Mouse (Mus musculus): ENCODE data around the gene Aldh3a2. TPM values are rescaled to one million over a fixed set of nuclear protein-coding genes. Genes with fewer than 3 reads are reported as not detected.
"Not testable (repeated sequence)": the region's sequence is repeated elsewhere in the genome, so short reads cannot be mapped to it uniquely, and the experiment has no call there.

Aldh3a2 gene
- polyA plus RNA-seq, 1 experiment = not detected

DNA sequence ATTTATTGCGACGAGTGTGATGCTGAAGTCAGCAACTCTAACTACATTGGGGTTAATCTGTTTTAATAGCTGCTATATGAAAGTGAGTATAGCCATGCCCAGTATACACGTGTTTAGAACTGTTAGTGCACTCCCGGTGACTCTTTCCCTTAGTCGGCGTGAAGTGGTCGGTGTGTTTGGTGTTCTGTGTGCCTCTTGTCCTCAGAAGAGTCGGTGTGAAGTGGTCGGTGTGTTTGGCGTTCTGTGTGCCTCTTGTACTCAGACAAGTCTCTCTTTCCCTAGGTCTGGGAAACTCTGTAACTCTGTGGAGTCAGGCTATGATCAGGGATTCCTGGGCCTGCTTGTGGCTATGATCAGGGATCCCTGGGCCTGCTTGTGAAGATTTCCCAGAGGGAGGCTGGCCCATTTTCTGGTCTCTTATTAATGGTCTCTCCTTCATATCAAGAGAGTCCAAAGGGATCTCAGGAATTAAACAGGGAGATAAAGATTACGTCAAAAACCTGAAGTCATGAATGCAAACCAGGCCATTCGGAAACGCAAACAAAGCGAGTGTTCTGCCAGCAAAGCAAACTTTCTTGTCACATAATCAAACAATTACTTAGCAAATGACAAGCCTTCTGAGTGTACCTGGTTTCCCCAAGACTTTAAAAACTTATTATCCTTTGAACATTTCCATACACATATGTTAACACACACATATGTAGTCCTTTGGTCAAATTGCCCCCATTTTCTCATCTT lies 70.5 kb downstream of the Aldh3a2 start:
- no peak overlapping the region for H3K27ac ChIP-seq (ENCODE audit: insufficient read depth, low read depth, low read length)
- H3K4me1 ChIP-seq (ENCODE audit: control insufficient read depth, insufficient read depth, low read length) = peaks cover 3% of the 10 kb centered on the region
- no peak overlapping the region for H3K4me3 ChIP-seq (ENCODE audit: insufficient read depth, low read depth, low read length)
- TF ChIP-seq POLR2A (IDR thresholded peaks at IDR 0.05; ENCODE audit: insufficient read depth, low read depth, low read length) (no peak), CTCF (IDR thresholded peaks at IDR 0.05; ENCODE audit: insufficient read depth, low read depth, low read length) (no peak)
- 87% methylated on average over 14 of the region's 14 CpGs for WGBS

DNA sequence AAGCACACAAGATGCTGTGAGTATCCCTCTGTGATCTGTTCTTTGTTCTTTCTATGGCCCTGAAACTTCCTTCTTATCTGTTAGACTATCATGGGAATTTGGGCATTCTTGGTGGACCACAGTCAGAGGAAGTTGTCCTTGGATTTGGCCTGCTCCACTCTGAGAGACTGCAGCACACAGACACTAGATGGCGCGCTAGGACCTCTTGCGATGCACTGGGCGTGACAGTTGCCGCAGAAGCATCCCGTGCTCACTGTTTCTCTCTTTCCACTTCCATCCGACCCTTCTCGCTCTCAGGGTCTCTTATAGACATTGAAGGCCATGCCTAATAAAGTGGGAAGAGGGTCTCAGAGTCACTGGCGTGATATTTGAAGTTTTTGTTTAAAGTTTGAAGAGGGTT lies 73.9 kb downstream of the Aldh3a2 start:
- TF ChIP-seq CTCF (IDR thresholded peaks at IDR 0.05; ENCODE audit: insufficient read depth, low read depth, low read length) (peak; percentile 87), POLR2A (IDR thresholded peaks at IDR 0.05; ENCODE audit: insufficient read depth, low read depth, low read length) (no peak)
- Histone ChIP-seq H3K4me1 (ENCODE audit: control insufficient read depth, insufficient read depth, low read length) (peaks cover 3% of the 10 kb centered on the region), H3K27ac (ENCODE audit: insufficient read depth, low read depth, low read length) (no peak overlapping the region), H3K4me3 (ENCODE audit: insufficient read depth, low read depth, low read length) (no peak overlapping the region)
- WGBS = 2% methylated on average over 9 of the region's 9 CpGs

DNA sequence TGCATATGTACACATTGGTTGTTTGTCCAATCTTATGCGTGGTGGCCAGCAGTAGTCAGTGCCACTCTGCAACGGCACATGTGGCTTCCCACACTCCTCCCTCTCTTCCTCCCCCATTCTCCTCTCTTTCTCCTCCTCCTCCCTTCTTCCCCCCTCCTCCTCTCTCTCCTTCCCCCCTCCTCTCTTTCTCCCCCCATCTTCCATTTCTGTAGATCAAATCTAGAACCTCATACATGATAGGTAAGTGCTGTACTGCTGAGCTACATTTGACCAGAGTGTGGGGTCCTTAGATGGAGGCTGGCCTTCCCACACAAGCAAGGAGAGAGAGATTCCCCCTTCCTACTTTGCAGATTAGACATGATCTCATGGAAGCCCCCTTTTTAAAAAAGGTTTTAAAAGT lies 74.5 kb downstream of the Aldh3a2 start:
- TF ChIP-seq CTCF (IDR thresholded peaks at IDR 0.05; ENCODE audit: insufficient read depth, low read depth, low read length) (no peak), POLR2A (IDR thresholded peaks at IDR 0.05; ENCODE audit: insufficient read depth, low read depth, low read length) (no peak)
- H3K4me3 ChIP-seq (ENCODE audit: insufficient read depth, low read depth, low read length) = no peak overlapping the region
- WGBS = 100% methylated on average over 2 of the region's 2 CpGs
- peaks cover 3% of the 10 kb centered on the region for H3K4me1 ChIP-seq (ENCODE audit: control insufficient read depth, insufficient read depth, low read length)
- H3K27ac ChIP-seq (ENCODE audit: insufficient read depth, low read depth, low read length) = no peak overlapping the region

DNA sequence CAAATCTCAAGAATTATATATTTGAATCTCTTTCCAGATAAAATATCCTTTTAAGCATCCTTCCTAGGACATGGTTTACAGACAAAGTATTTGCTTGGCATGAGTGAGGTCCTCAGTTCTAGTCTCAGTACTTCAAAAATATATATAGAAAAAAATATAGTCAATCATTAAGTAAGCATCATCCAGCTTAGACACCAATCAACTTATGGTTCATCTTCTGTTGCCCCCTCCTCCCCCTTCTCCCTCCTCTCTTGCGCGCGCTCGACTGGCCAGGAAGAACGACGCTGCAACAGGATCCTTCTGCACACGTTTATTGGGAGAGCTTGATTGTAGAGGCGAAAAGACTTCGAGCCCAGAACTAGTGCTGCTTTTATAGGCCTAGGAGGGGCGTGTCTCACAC lies 75.1 kb downstream of the Aldh3a2 start:
- H3K4me1 ChIP-seq (ENCODE audit: control insufficient read depth, insufficient read depth, low read length); H3K4me3 ChIP-seq (ENCODE audit: insufficient read depth, low read depth, low read length): not testable (repeated sequence)
- 92% methylated on average over 9 of the region's 10 CpGs for WGBS

DNA sequence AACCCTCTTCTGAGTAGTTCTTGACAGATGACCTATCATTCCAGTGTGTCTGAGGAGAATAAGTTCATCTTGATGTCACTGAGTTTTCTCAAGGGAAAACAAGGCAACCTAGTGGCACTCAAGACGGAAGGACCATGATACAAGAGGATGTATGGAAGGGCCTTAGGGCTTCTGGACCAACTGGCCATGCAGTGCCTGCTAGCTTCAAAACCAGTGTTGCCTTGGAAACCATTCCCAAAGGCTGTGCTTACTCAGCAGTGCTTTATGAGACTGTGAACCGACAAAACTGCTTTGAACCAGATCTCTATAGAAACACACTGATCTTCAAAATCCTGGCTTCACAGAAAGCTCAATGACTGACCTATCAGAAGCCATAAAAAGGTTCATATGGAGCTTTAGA lies 76.5 kb downstream of the Aldh3a2 start:
- Histone ChIP-seq H3K27ac (ENCODE audit: insufficient read depth, low read depth, low read length) (no peak overlapping the region), H3K4me1 (ENCODE audit: control insufficient read depth, insufficient read depth, low read length) (peaks cover 3% of the 10 kb centered on the region), H3K4me3 (ENCODE audit: insufficient read depth, low read depth, low read length) (no peak overlapping the region)
- no peak for TF ChIP-seq POLR2A (IDR thresholded peaks at IDR 0.05; ENCODE audit: insufficient read depth, low read depth, low read length)
- TF ChIP-seq CTCF (IDR thresholded peaks at IDR 0.05; ENCODE audit: insufficient read depth, low read depth, low read length) = no peak
- WGBS = 62% methylated on average over 2 of the region's 2 CpGs

More for the DNA sequence above, 75.1 kb downstream of the Aldh3a2 start:
- H3K27ac ChIP-seq (ENCODE audit: insufficient read depth, low read depth, low read length) = not testable (repeated sequence)

DNA sequence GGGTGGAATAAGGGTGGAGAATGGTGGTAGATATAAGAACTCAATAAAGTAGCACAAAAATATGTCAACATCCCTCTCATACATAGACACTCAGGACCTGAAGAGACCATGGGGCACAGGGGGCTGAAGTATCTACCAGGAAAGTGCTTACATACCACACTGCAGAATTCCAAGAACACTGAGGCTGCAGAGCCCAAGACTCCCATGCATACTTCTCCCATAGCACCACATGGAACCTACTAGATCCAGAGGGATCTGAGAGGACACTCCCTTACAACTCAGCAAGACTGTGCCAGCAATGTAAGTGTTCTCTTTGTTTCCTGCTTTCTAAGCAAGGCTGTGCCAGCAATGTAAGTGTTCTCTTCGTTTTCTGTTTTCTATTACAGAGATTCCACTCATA lies 83.4 kb downstream of the Aldh3a2 start:
- TF ChIP-seq CTCF (IDR thresholded peaks at IDR 0.05; ENCODE audit: insufficient read depth, low read depth, low read length) (no peak), POLR2A (IDR thresholded peaks at IDR 0.05; ENCODE audit: insufficient read depth, low read depth, low read length) (no peak)
- no peaks in the 10 kb centered on the region for H3K4me1 ChIP-seq (ENCODE audit: control insufficient read depth, insufficient read depth, low read length)

DNA sequence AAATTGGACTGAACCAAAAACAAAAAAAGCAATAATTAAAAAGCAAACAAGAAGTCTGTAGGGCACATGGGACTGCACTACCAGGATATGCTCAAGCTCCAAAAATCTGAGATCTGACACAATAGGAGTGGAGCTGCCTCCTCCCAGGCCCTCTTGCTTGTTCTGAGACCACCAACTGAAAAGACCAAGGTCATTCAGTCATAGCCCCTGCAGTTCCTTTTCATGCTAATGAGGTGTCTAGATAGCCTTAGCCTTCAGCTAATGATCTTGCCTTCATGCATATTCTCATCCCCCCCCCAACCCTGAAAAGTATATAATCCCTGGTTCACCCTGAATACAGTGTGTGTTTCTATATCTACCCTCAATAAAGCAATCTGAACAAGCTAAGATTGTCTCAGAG lies 85.6 kb downstream of the Aldh3a2 start:
- Histone ChIP-seq H3K27ac (ENCODE audit: insufficient read depth, low read depth, low read length) (no peak overlapping the region), H3K4me1 (ENCODE audit: control insufficient read depth, insufficient read depth, low read length) (no peaks in the 10 kb centered on the region), H3K4me3 (ENCODE audit: insufficient read depth, low read depth, low read length) (no peak overlapping the region)
- no peak for TF ChIP-seq POLR2A (IDR thresholded peaks at IDR 0.05; ENCODE audit: insufficient read depth, low read depth, low read length)

More for the DNA sequence above, 83.4 kb downstream of the Aldh3a2 start:
- Histone ChIP-seq H3K27ac (ENCODE audit: insufficient read depth, low read depth, low read length) (no peak overlapping the region), H3K4me3 (ENCODE audit: insufficient read depth, low read depth, low read length) (no peak overlapping the region)
- WGBS = 46% methylated on average over 1 of the region's 1 CpGs

DNA sequence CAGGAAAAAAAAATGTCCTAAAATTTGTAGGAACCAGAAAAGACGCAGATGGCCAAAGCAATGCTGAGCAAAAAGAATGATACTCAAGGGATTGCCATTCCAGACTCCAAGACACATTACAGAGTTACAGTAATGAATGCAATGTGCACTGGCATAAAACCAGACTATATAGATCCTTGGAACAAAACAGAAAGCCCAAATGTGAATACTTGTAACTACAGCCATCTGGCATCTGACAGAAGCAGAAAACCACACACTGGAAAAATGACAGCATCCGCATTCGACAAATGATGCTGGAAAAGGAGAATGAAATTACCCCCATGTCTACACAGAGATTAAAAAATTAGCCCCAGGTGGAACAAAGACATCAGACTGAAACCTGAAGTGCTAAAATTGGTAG lies 86.9 kb downstream of the Aldh3a2 start:
- no peak overlapping the region for H3K4me3 ChIP-seq (ENCODE audit: insufficient read depth, low read depth, low read length)
- 89% methylated on average over 3 of the region's 3 CpGs for WGBS
- no peaks in the 10 kb centered on the region for H3K4me1 ChIP-seq (ENCODE audit: control insufficient read depth, insufficient read depth, low read length)
- TF ChIP-seq POLR2A (IDR thresholded peaks at IDR 0.05; ENCODE audit: insufficient read depth, low read depth, low read length) (no peak), CTCF (IDR thresholded peaks at IDR 0.05; ENCODE audit: insufficient read depth, low read depth, low read length) (no peak)
- no peak overlapping the region for H3K27ac ChIP-seq (ENCODE audit: insufficient read depth, low read depth, low read length)

DNA sequence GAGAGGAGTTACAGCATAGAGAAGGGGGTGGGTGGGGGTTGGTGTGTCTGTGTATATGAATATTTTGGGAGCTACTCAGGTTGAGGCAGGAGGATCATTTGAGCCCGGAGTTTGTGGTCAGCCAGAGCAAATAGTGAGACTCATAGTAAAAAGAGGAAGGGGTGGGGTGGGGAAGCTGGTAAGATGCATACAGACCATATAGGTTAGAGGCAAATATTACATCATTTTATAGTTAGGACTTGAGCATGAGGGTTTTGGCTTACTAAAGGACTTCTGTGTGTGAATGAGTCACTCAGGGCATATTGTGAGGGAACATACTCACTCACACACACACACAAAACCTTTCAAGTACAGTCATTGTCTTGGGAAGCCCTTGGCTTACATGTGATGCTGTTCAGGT lies 90.9 kb downstream of the Aldh3a2 start:
- TF ChIP-seq CTCF (IDR thresholded peaks at IDR 0.05; ENCODE audit: insufficient read depth, low read depth, low read length) (no peak), POLR2A (IDR thresholded peaks at IDR 0.05; ENCODE audit: insufficient read depth, low read depth, low read length) (no peak)
- Histone ChIP-seq H3K4me1 (ENCODE audit: control insufficient read depth, insufficient read depth, low read length) (peaks cover 10% of the 10 kb centered on the region), H3K4me3 (ENCODE audit: insufficient read depth, low read depth, low read length) (no peak overlapping the region), H3K27ac (ENCODE audit: insufficient read depth, low read depth, low read length) (no peak overlapping the region)
- 92% methylated on average over 1 of the region's 1 CpGs for WGBS

DNA sequence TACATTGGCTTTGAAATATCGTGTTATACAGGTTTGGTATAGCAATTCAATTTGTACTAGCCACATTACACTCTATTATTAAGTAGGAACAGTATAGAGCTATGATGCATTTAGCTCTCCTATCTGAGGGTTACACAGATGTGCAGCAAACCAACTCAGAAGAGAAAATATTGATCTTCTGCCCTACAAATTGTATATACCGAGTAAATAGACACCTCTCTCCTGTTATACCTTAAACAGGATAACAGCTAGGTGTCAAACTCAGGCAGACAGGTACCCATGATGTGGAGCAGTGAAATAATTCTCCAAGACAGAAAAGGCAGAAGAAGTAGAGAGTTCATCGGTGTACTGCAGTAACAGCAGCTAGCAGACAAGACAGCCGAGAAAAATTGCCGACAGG lies 91.5 kb downstream of the Aldh3a2 start:
- 52% methylated on average over 5 of the region's 5 CpGs for WGBS
- Histone ChIP-seq H3K27ac (ENCODE audit: insufficient read depth, low read depth, low read length) (no peak overlapping the region), H3K4me1 (ENCODE audit: control insufficient read depth, insufficient read depth, low read length) (peaks cover 10% of the 10 kb centered on the region), H3K4me3 (ENCODE audit: insufficient read depth, low read depth, low read length) (no peak overlapping the region)
- TF ChIP-seq CTCF (IDR thresholded peaks at IDR 0.05; ENCODE audit: insufficient read depth, low read depth, low read length) = no peak
- TF ChIP-seq POLR2A (IDR thresholded peaks at IDR 0.05; ENCODE audit: insufficient read depth, low read depth, low read length) = no peak
